Mouse (Mus musculus) thymus, adult 18-20 months (tissue): ENCODE data around the gene Lrmda.

ENCODE experiments used
- DNase-seq, 2 experiments: peaks; one replicate each; pipeline ENCODE4 v3.0.0; 2022; ENCODE audit warnings: mixed read lengths in 2 of 2

Lrmda gene

GRCm38 (mm10) chr14:22435860-22436377 lies 416.4 kb downstream of the Lrmda start:
- no peak for DNase-seq

- no peak for DNase-seq
Measured at GRCm38 (mm10) chr14:22440341-22440999, 421.0 kb downstream of the Lrmda start.

- no peak for DNase-seq
Measured at GRCm38 (mm10) chr14:22441859-22442447, 422.4 kb downstream of the Lrmda start.

- no peak for DNase-seq
Measured at GRCm38 (mm10) chr14:22442719-22443118, 423.2 kb downstream of the Lrmda start.

GRCm38 (mm10) chr14:22444541-22444940 lies 425.0 kb downstream of the Lrmda start:
- DNase-seq = no peak

GRCm38 (mm10) chr14:22445161-22445821 lies 425.8 kb downstream of the Lrmda start:
- no peak for DNase-seq

GRCm38 (mm10) chr14:22445841-22446570 lies 426.5 kb downstream of the Lrmda start:
- no peak for DNase-seq

GRCm38 (mm10) chr14:22451603-22452002 lies 432.1 kb downstream of the Lrmda start:
- DNase-seq = no peak

GRCm38 (mm10) chr14:22464314-22464713 lies 444.8 kb downstream of the Lrmda start:
- DNase-seq = no peak

GRCm38 (mm10) chr14:22471041-22471440 lies 451.5 kb downstream of the Lrmda start:
- no peak for DNase-seq

GRCm38 (mm10) chr14:22473451-22473850 lies 453.9 kb downstream of the Lrmda start:
- no peak for DNase-seq

- no peak for DNase-seq
Measured at GRCm38 (mm10) chr14:22473991-22474390, 454.5 kb downstream of the Lrmda start.

- DNase-seq = no peak
Measured at GRCm38 (mm10) chr14:22493326-22493725, 473.8 kb downstream of the Lrmda start.

GRCm38 (mm10) chr14:22494290-22494689 lies 474.8 kb downstream of the Lrmda start:
- no peak for DNase-seq

GRCm38 (mm10) chr14:22494866-22495265 lies 475.4 kb downstream of the Lrmda start:
- DNase-seq = no peak

GRCm38 (mm10) chr14:22495286-22495685 lies 475.8 kb downstream of the Lrmda start:
- no peak for DNase-seq

- DNase-seq = no peak
Measured at GRCm38 (mm10) chr14:22497636-22498131, 478.2 kb downstream of the Lrmda start.

- DNase-seq = no peak
Measured at GRCm38 (mm10) chr14:22509747-22510530, 490.4 kb downstream of the Lrmda start.

- DNase-seq = no peak
Measured at GRCm38 (mm10) chr14:22510531-22510785, 490.9 kb downstream of the Lrmda start.

- DNase-seq = no peak
Measured at GRCm38 (mm10) chr14:22514362-22515084, 495.0 kb downstream of the Lrmda start.

GRCm38 (mm10) chr14:22530706-22531105 lies 511.2 kb downstream of the Lrmda start:
- no peak for DNase-seq

- DNase-seq = no peak
Measured at GRCm38 (mm10) chr14:22533501-22533900, 514.0 kb downstream of the Lrmda start.
